ENCODE assay signal across 7 mouse cellular contexts in the genomic region with DNA sequence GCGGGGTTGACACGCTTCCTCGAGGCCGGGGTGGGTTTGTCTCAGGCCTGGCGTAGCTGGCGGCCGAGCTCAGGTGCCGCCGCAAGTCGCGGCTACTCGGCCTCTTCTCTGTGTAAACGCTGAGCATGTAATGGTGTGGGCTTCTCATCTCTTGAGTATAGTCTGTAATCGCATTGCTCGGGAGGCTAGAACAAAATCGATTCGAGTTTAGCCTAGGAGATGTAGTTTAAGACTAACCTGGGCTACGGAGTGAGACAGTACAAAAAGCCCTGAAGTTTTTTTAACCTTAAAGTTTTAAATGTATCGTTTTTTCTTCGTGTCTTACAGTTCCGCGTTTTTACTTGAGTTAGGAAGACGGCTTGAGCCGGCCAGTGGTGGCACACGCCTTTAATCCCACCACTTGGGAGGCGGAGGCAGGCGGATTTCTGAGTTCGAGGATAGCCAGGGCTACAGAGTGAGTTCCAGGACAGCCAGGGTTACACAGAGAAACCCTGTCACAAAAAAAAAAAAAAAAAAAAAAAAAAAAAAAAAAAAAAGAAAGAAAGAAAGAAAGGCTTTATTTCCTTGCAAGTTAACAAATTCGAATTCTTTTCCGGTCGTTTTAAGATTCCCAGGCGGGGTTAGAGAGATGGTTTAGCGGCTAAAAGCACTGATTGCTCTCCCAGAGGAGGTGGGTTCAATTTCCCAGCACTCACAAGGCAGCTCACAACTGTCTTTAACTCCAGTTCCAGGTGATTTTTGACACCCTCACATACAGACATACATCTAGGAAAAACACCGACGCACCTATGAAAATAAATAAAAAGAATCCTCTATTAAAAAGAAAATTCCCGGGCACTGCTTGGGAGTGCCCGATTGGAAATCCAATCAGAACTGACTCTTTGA. TPM values are rescaled to one million over a fixed set of nuclear protein-coding genes. Genes with fewer than 3 reads are reported as not detected.
DNase-seq lines count a peak whose midpoint lies in the region; ATAC-seq lines count a peak whose summit lies in the region.

No protein-coding gene starts in this region.

- H3K27me3 ChIP-seq in hindbrain, embryonic 13.5 days: no peaks in the 10 kb centered on the region

- H3K9me3 ChIP-seq in hindbrain, embryonic 13.5 days: no peaks in the 10 kb centered on the region

- peak overlapping the region; percentile 68 for H3K4me3 ChIP-seq in hindbrain, embryonic 13.5 days

- H3K9ac ChIP-seq in hindbrain, embryonic 13.5 days: peak overlapping the region; percentile 75

- 10% methylated on average over 37 of the region's 37 CpGs for WGBS in hindbrain, embryonic 13.5 days

- peak overlapping the region; percentile 35; the same call in 1 of the 2 replicates for H3K27ac ChIP-seq in hindbrain, embryonic 13.5 days

- H3K4me1 ChIP-seq in hindbrain, embryonic 13.5 days (replicated peaks): peaks cover 8% of the 10 kb centered on the region; the same call in 1 of the 2 replicates

- peak overlapping the region; percentile 97 for H3K4me2 ChIP-seq in hindbrain, embryonic 13.5 days

- H3K36me3 ChIP-seq in hindbrain, embryonic 13.5 days: peaks cover 12% of the 10 kb centered on the region

- ATAC-seq in hindbrain, embryonic 13.5 days (ENCODE audit: low FRiP score): peak; percentile 50; the same call in 1 of the 2 replicates
- peak; percentile 2; the same call in 1 of the 2 replicates for ATAC-seq in megakaryocyte progenitor cell, adult 5-6 weeks (replicated peaks; ENCODE audit: poor library complexity)

- DNase-seq in spleen, postnatal 10 days (ENCODE audit: low spot score in 2 of 2): peak; percentile 40 to 48
- DNase-seq in spleen, postnatal 14 days (ENCODE audit: low spot score in 2 of 2): no peak
- DNase-seq in embryo, embryonic 10.5 days (ENCODE audit: low spot score): peak; percentile 71
- no peak for DNase-seq in adrenal gland, adult 2 months
- no peak for DNase-seq in frontal cortex, postnatal 36 days (ENCODE audit: low spot score in 2 of 2)

RNA-seq across cellular contexts. Expression of gene Prc1, which starts 0.8 kb away (rescaled TPM):
- polyA plus RNA-seq in hindbrain, embryonic 13.5 days (2015; fragmentation: Nextera tagmentation; extraction: Ambion mirVana): 43.5 and 46.8 TPM in 2 replicates
- 94.9 and 96.2 TPM in 2 replicates for total RNA-seq in megakaryocyte progenitor cell, adult 5-6 weeks (2015)
- total RNA-seq in megakaryocyte progenitor cell, adult 5-6 weeks (2017): 152 and 153 TPM in 2 replicates
- 1 to 10 TPM; 4.0 to 5.3 TPM for total RNA-seq in adrenal gland, adult 2 months (2021)
- polyA plus RNA-seq in adrenal gland, adult 2 months (2012; rRNA removed): 2.3 and 3.8 TPM in 2 replicates

RNA-seq across cellular contexts. Expression of gene Vps33b, which starts 25.6 kb away (rescaled TPM):
- polyA plus RNA-seq in hindbrain, embryonic 13.5 days (2015; fragmentation: Nextera tagmentation; extraction: Ambion mirVana): 21.8 and 23.4 TPM in 2 replicates
- total RNA-seq in megakaryocyte progenitor cell, adult 5-6 weeks (2015): 29.0 and 39.9 TPM in 2 replicates
- total RNA-seq in megakaryocyte progenitor cell, adult 5-6 weeks (2017): 19.7 and 32.0 TPM in 2 replicates
- 10 to 100 TPM; 20.4 to 20.6 TPM for total RNA-seq in adrenal gland, adult 2 months (2021)
- polyA plus RNA-seq in adrenal gland, adult 2 months (2012; rRNA removed): 8.4 and 9.3 TPM in 2 replicates

RNA-seq across cellular contexts. Expression of gene Rccd1, which starts 29.2 kb away (rescaled TPM):
- 14.5 and 16.1 TPM in 2 replicates for polyA plus RNA-seq in hindbrain, embryonic 13.5 days (2015; fragmentation: Nextera tagmentation; extraction: Ambion mirVana)
- 11.3 and 17.7 TPM in 2 replicates for total RNA-seq in megakaryocyte progenitor cell, adult 5-6 weeks (2015)
- total RNA-seq in megakaryocyte progenitor cell, adult 5-6 weeks (2017): 14.3 and 21.4 TPM in 2 replicates
- total RNA-seq in adrenal gland, adult 2 months (2021): 10 to 100 TPM in 1 of 2 experiments, 1 to 10 TPM in 1; 7.4 to 10.5 TPM
- 9.0 and 12.9 TPM in 2 replicates for polyA plus RNA-seq in adrenal gland, adult 2 months (2012; rRNA removed)

RNA-seq across cellular contexts. Expression of gene Ngrn, which starts 34.0 kb away (rescaled TPM):
- polyA plus RNA-seq in hindbrain, embryonic 13.5 days (2015; fragmentation: Nextera tagmentation; extraction: Ambion mirVana): 60.3 and 62.3 TPM in 2 replicates
- 27.6 and 29.4 TPM in 2 replicates for total RNA-seq in megakaryocyte progenitor cell, adult 5-6 weeks (2015)
- 24.6 and 25.9 TPM in 2 replicates for total RNA-seq in megakaryocyte progenitor cell, adult 5-6 weeks (2017)
- 10 to 100 TPM; 35.7 to 50.1 TPM for total RNA-seq in adrenal gland, adult 2 months (2021)
- polyA plus RNA-seq in adrenal gland, adult 2 months (2012; rRNA removed): 38.7 and 45.6 TPM in 2 replicates

RNA-seq across cellular contexts. Expression of gene Unc45a, which starts 45.8 kb away (rescaled TPM):
- 55.5 and 61.5 TPM in 2 replicates for polyA plus RNA-seq in hindbrain, embryonic 13.5 days (2015; fragmentation: Nextera tagmentation; extraction: Ambion mirVana)
- total RNA-seq in megakaryocyte progenitor cell, adult 5-6 weeks (2015): 5.4 TPM in 2 replicates
- total RNA-seq in megakaryocyte progenitor cell, adult 5-6 weeks (2017): 15.6 and 16.6 TPM in 2 replicates
- total RNA-seq in adrenal gland, adult 2 months (2021): 10 to 100 TPM; 66.5 to 73.0 TPM
- 69.1 and 76.9 TPM in 2 replicates for polyA plus RNA-seq in adrenal gland, adult 2 months (2012; rRNA removed)

Comparison
In these comparisons a context has a peak if more than half of its experiments do, and no peak if none do; other contexts are left out.
1. DNase-seq: peak in spleen, postnatal 10 days (2 of 2) and embryo, embryonic 10.5 days (single experiment); none in spleen, postnatal 14 days (0 of 2), adrenal gland, adult 2 months (single experiment) and frontal cortex, postnatal 36 days (0 of 2).
2. RNA of gene Prc1, which starts 0.8 kb away (total RNA-seq): 94.9 to 153 TPM in megakaryocyte progenitor cell, adult 5-6 weeks; 4.0 to 5.3 TPM in adrenal gland, adult 2 months; every median in the first group is over 10 times any median in the second.